Mouse (Mus musculus): ENCODE data around the gene Sync. TPM values are rescaled to one million over a fixed set of nuclear protein-coding genes. Genes with fewer than 3 reads are reported as not detected.

Sync gene
- polyA plus RNA-seq, 1 experiment, result not detected

DNA sequence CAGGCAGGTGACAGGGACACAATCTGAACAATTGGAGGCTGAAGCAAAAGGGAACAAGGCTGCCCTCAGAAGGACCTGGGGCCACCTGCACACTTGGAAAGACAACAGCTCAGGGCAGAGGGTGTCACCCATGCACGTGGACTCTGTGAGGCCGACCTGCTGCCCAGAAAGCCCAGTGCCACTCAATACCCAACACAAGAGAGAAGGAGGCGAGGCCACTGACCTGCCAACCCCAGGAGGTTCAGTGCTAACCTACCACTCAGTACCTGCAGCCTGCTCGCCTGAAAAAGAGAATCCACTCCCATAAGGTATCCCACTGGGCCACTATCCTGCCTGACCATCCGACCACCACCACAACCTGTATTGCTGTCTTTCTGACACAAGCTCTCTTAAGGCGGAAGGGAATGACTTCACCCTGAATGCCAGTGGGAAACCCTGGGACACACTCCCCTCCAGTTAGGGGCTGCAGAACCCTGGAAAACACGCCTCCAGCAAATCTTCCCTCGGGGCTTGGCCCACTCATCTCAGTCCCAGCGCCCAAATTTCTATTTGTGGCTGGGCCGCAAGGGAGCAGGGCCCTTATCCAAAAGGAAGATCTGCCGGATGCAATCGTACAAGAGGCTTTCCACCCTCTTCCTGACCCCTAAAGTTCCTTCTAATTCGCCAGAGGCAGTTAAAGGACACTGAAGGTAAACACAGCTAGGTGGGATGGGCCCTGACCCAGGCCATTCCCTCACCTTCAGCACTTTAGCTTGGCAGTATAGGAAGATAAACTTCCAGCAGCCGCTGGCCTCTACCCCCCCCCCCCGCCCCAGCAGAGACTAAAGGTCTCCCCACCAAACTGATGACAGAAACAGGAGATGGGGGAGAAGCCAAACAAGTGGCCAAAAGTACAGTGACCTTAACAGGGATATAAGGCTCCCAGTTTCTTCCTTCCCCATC is 40.8 kb upstream of the Sync start:
- TF ChIP-seq CTCF (IDR thresholded peaks at IDR 0.05; ENCODE audit: control insufficient read depth, insufficient read depth, low read length), result no peak
- no peak for TF ChIP-seq POLR2A (IDR thresholded peaks at IDR 0.05; ENCODE audit: borderline replicate concordance, control insufficient read depth, low read depth, low read length)
- H3K4me1 ChIP-seq (ENCODE audit: control insufficient read depth, insufficient read depth, low read length), result no peaks in the 10 kb centered on the region
- 42% methylated on average over 15 of the region's 15 CpGs for whole genome bisulfite sequencing

DNA sequence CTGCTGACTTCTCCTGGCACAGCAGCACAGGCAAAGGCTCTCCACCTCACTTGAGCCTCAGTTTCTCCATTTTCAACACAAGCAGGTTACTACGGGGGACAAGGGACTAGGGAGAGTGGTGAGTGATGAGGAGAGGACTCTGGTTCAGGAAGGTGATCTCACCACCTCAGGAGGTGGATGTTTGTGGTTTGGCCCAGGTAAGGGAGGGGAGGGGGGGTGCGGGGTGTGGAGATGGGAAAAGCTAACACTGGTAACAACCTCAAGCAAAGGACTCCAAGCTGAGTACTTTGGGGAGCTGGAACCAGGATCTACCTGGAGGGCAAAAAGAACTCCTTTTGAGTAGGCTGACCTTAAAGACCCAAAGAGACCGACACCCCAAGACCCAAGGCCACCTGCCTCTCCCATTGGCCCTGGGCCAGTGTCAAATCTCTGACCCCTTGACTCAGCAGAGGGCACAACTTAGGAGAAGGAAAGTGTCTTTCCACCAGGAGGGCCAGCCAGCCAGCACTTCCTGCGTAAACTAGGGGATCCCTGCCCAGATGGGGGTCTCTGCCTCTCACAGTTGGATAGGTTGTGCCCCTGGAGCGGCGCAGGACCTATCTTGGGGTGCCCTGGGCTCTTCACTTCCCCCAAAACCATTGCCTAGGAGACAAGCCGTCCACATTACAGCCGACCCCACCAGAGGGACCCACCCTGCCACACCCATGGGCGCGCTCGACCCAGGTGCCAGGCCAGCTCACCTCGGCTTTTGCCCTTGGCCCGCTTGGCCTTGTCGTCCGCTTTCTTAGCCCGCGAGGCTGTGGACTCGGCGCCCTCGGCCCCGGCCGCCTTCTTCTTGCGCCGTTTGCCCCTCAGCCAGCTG is 39.8 kb upstream of the Sync start:
- no peak overlapping the region for H3K27ac ChIP-seq (ENCODE audit: control insufficient read depth, insufficient read depth, low read depth, low read length, poor library complexity)
- no peaks in the 10 kb centered on the region for H3K4me1 ChIP-seq (ENCODE audit: control insufficient read depth, insufficient read depth, low read length)
- 9% methylated on average over 24 of the region's 24 CpGs for WGBS
- TF ChIP-seq CTCF (IDR thresholded peaks at IDR 0.05; ENCODE audit: control insufficient read depth, insufficient read depth, low read length), result no peak
- no peak for TF ChIP-seq POLR2A (IDR thresholded peaks at IDR 0.05; ENCODE audit: borderline replicate concordance, control insufficient read depth, low read depth, low read length)
- H3K4me3 ChIP-seq (replicated peaks; ENCODE audit: control insufficient read depth, low read depth, low read length), result no peak overlapping the region

More for the DNA sequence above, 40.8 kb upstream of the Sync start:
- H3K27ac ChIP-seq (ENCODE audit: control insufficient read depth, insufficient read depth, low read depth, low read length, poor library complexity), result no peak overlapping the region
- no peak overlapping the region for H3K4me3 ChIP-seq (replicated peaks; ENCODE audit: control insufficient read depth, low read depth, low read length)

DNA sequence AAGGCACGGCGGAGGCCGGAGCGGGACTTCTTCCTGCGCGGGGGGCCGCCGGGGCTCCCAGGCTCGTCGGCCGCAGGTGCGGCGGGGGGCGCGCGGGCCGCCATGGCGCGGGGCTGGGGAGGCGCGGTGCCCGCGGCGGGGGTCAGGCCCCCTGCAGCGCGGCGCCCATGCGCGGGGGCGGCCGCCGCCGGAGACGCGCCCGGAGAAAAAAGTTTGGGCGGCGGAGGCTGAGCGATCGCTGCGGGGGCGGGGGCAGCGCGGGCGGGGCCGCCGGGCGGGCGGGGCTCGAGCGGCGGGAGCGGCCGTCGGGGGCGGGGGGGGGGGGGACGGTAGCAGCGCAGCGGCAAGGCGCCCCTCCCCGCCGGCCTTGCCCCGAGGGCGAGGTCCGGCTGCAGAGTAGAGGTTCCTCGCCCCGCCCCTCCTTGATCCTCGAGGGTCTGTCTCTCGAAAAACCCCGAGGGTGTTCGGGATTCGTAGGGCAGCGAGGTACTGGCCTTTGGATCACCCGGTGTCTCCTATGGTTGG is 39.1 kb upstream of the Sync start:
- no peaks in the 10 kb centered on the region for H3K4me1 ChIP-seq (ENCODE audit: control insufficient read depth, insufficient read depth, low read length)
- TF ChIP-seq POLR2A (IDR thresholded peaks at IDR 0.05; ENCODE audit: borderline replicate concordance, control insufficient read depth, low read depth, low read length), result no peak
- no peak for TF ChIP-seq CTCF (IDR thresholded peaks at IDR 0.05; ENCODE audit: control insufficient read depth, insufficient read depth, low read length)
- 1% methylated on average over 54 of the region's 74 CpGs for WGBS
- no peak overlapping the region for H3K27ac ChIP-seq (ENCODE audit: control insufficient read depth, insufficient read depth, low read depth, low read length, poor library complexity)
- no peak overlapping the region for H3K4me3 ChIP-seq (replicated peaks; ENCODE audit: control insufficient read depth, low read depth, low read length)

DNA sequence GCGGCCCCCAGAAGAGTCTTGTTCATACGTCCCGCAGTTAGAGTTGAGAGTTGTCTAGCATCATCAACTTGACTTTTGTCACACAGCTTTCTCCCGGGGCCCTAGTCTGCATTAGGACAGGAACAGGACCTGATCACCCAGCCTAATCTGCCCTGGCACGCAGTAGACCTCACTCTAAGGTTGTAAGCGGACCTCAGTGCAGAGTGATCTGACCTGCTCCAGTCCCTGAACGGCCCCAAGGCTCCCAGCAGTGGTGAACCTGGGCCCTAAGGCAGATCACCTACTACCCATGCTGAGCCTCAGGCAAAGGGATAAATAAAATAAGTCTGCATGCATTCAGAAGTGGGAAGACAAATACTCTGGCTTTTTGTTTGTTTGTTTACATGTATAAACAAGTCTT is 38.1 kb upstream of the Sync start:
- TF ChIP-seq CTCF (IDR thresholded peaks at IDR 0.05; ENCODE audit: control insufficient read depth, insufficient read depth, low read length) (no peak), POLR2A (IDR thresholded peaks at IDR 0.05; ENCODE audit: borderline replicate concordance, control insufficient read depth, low read depth, low read length) (no peak)

DNA sequence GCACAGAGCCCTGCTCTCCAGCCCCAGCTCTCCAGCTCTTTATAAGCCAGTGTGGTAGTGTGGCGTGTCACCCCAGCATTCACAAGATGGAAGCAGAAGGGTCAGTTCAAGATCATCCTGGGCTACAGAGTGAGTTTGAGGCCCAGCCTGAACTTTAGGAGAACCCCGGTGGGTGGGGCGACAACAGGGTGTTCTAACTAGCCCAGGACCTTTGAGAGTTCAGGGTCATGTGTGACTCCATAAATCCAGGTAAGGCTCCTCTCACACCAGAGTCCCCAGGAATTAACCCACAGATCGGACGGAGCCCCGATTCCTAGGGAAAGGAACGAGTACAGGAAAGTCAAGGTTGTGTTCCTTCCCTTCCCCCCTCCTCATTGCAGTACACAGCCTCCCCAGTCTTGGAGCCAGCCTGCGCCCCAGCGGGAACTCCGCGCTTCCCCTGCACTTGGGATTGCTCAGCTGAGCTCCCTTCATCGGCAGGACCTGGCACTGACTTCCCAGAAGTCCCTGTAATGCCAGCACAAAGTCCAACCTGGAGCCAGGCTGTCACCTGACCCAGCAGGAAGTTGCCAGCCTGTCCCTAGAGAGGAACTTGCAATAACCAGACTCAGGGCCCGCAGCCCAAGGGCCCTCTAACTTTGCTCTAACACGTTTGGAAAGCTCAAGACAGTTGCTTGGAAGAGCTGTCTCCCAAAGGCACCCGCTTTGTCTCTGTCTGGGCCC is 36.5 kb upstream of the Sync start:
- 57% methylated on average over 15 of the region's 15 CpGs for WGBS
- no peak for TF ChIP-seq POLR2A (IDR thresholded peaks at IDR 0.05; ENCODE audit: borderline replicate concordance, control insufficient read depth, low read depth, low read length)
- no peak for TF ChIP-seq CTCF (IDR thresholded peaks at IDR 0.05; ENCODE audit: control insufficient read depth, insufficient read depth, low read length)
- Histone ChIP-seq H3K27ac (ENCODE audit: control insufficient read depth, insufficient read depth, low read depth, low read length, poor library complexity) (no peak overlapping the region), H3K4me3 (replicated peaks; ENCODE audit: control insufficient read depth, low read depth, low read length) (no peak overlapping the region), H3K4me1 (ENCODE audit: control insufficient read depth, insufficient read depth, low read length) (no peaks in the 10 kb centered on the region)

More for the DNA sequence above, 38.1 kb upstream of the Sync start:
- Histone ChIP-seq H3K4me1 (ENCODE audit: control insufficient read depth, insufficient read depth, low read length) (no peaks in the 10 kb centered on the region), H3K4me3 (replicated peaks; ENCODE audit: control insufficient read depth, low read depth, low read length) (no peak overlapping the region), H3K27ac (ENCODE audit: control insufficient read depth, insufficient read depth, low read depth, low read length, poor library complexity) (no peak overlapping the region)
- WGBS, result 72% methylated on average over 7 of the region's 7 CpGs

DNA sequence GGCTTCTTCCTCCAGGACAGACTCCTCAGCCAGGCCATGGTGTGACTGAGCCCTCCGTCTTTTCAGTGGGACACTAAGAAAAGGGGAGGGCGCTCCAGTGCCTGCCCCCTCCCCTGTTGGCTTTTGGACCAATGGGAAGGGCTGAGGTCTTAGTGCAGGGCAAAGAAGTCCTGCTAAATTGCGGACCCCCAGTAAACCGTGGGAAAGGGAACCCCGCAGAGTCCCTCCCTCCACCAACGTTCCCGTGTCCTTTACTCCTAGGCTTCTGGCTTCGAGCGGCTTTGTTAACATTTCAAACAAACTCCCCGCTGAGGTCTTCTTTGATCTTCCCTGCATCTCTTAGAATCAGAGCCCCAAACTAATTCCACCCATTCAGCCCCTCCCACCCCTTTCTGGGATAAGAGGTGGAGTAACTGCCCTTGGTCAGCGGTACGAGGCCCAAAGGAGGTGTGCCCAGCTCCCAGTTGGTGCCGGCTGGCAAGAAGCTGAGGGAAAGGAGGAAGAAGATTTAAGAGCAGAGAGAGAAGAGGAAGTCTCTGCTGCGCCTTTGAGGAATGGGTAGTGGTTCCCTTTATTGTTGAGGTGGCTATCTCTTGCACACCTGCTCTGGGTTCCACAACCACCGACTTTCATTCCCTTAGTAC is 35.8 kb upstream of the Sync start:
- H3K27ac ChIP-seq (ENCODE audit: control insufficient read depth, insufficient read depth, low read depth, low read length, poor library complexity), result no peak overlapping the region
- WGBS, result 20% methylated on average over 15 of the region's 15 CpGs
- no peaks in the 10 kb centered on the region; the same call in 1 of the 2 replicates for H3K4me1 ChIP-seq (ENCODE audit: control insufficient read depth, insufficient read depth, low read length)
- H3K4me3 ChIP-seq (replicated peaks; ENCODE audit: control insufficient read depth, low read depth, low read length), result no peak overlapping the region
- TF ChIP-seq POLR2A (IDR thresholded peaks at IDR 0.05; ENCODE audit: borderline replicate concordance, control insufficient read depth, low read depth, low read length) (no peak), CTCF (IDR thresholded peaks at IDR 0.05; ENCODE audit: control insufficient read depth, insufficient read depth, low read length) (no peak)

DNA sequence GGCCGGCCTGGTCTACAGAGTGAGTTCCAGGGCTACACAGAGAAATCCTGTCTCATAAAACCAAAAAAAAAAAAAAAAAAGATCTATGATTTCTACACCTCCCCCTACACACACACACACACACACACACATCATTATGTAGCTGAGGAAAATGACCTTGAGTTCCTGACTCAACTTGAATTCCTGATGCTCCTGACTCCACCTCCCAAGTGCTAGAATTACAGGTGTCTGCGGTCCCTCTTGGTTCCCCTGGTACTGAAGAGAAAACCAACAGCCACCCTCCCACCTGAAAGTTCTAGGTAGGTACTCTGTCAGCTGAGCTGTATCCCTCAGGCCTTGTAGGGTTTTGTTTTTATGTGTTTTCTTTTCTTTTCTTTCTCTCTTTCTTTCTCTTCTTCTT is 34.9 kb upstream of the Sync start:
- WGBS, result 80% methylated on average over 2 of the region's 2 CpGs
- TF ChIP-seq CTCF (IDR thresholded peaks at IDR 0.05; ENCODE audit: control insufficient read depth, insufficient read depth, low read length) (no peak), POLR2A (IDR thresholded peaks at IDR 0.05; ENCODE audit: borderline replicate concordance, control insufficient read depth, low read depth, low read length) (no peak)
- Histone ChIP-seq H3K27ac (ENCODE audit: control insufficient read depth, insufficient read depth, low read depth, low read length, poor library complexity) (no peak overlapping the region), H3K4me3 (replicated peaks; ENCODE audit: control insufficient read depth, low read depth, low read length) (no peak overlapping the region), H3K4me1 (ENCODE audit: control insufficient read depth, insufficient read depth, low read length) (no peaks in the 10 kb centered on the region; the same call in 1 of the 2 replicates)
